Mouse (Mus musculus): ENCODE measurements at regions not wholly inside any gene's neighbourhood (a gene's known extent, or its start where the extent isn't known, plus 50 kb on each side); places are given as distances from the start of the nearest gene placed in this dataset.

GRCm38 (mm10) chr1:161712918-161713317 is 75.4 kb downstream of the Fasl start:
- 0 out of 2 replicates have a peak, but pooled peaks have one; percentile 12 for TF ChIP-seq POLR2A (IDR thresholded peaks at IDR 0.05; ENCODE audit: control insufficient read depth, low read depth, low read length)
- TF ChIP-seq CTCF (IDR thresholded peaks at IDR 0.05; ENCODE audit: control insufficient read depth, insufficient read depth, insufficient replicate concordance, low read depth, low read length): peak; percentile 22; the same call in 1 of the 2 replicates

All from testis, adult 2 months (tissue).